8 mouse cellular contexts compared by ENCODE assay signal in the genomic region with DNA sequence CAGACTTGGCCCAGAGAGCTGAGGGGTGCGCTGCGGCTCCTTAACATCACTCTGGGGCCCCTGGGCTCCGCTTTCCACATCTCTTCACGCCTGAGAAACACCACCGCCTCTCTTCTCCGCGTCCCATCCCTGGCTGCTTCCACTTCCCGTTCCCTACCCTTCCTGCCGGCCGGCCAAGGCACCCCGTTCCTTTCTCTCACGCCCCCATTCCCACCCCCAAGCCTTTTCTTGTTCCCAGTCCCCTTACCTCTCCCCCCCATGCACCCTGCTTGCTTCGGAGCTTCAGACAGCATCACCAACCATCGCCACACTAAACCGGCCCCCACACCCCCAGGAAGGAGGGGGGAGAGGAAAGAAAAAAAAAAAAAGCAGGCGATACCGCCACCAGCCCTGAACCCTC. TPM values are rescaled to one million over a fixed set of nuclear protein-coding genes. Genes with fewer than 3 reads are reported as not detected.
DNase-seq lines count a peak whose midpoint lies in the region; ATAC-seq and TF ChIP-seq lines count a peak whose summit lies in the region.

No protein-coding gene starts in this region.

- ATAC-seq in embryonic facial prominence, embryonic 13.5 days (ENCODE audit: insufficient number of reproducible peaks, insufficient read depth, low FRiP score, low TSS enrichment, low read depth) = no peak
- no peak for ATAC-seq in intestine, postnatal 0 days

- peaks cover 94% of the 10 kb centered on the region for H3K27me3 ChIP-seq in embryonic facial prominence, embryonic 13.5 days
- peaks cover 74% of the 10 kb centered on the region for H3K27me3 ChIP-seq in intestine, postnatal 0 days (replicated peaks; ENCODE audit: control insufficient read depth, insufficient read depth, low read length)

- peaks cover 23% of the 10 kb centered on the region for H3K4me1 ChIP-seq in embryonic facial prominence, embryonic 13.5 days
- H3K4me1 ChIP-seq in intestine, postnatal 0 days (replicated peaks; ENCODE audit: control insufficient read depth, insufficient read depth, low read length) = no peaks in the 10 kb centered on the region

- no peaks in the 10 kb centered on the region for H3K36me3 ChIP-seq in embryonic facial prominence, embryonic 13.5 days
- no peaks in the 10 kb centered on the region for H3K36me3 ChIP-seq in intestine, postnatal 0 days (ENCODE audit: control insufficient read depth, insufficient read depth)

- peak overlapping the region; percentile 88 for H3K4me2 ChIP-seq in embryonic facial prominence, embryonic 13.5 days
- H3K4me2 ChIP-seq in intestine, postnatal 0 days (replicated peaks; ENCODE audit: low read depth) = peak overlapping the region; percentile 74

- WGBS in embryonic facial prominence, embryonic 13.5 days = 2% methylated on average over 17 of the region's 17 CpGs
- 2% methylated on average over 15 of the region's 17 CpGs for WGBS in intestine, postnatal 0 days

- H3K9ac ChIP-seq in embryonic facial prominence, embryonic 13.5 days = 0 out of 2 replicates have a peak overlapping the region, but pooled peaks have one; percentile 62
- H3K9ac ChIP-seq in intestine, postnatal 0 days (ENCODE audit: low read depth, low read length) = no peak overlapping the region

- TF ChIP-seq CTCF in left cerebral cortex, adult 2 months (IDR thresholded peaks at IDR 0.05) = no peak
- no peak for TF ChIP-seq CTCF in intestine, postnatal 0 days (IDR thresholded peaks at IDR 0.05; ENCODE audit: low read depth)

- H3K4me3 ChIP-seq in left cerebral cortex, adult 2 months = peak overlapping the region; percentile 69
- peak overlapping the region; percentile 54 for H3K4me3 ChIP-seq in embryonic facial prominence, embryonic 13.5 days
- H3K4me3 ChIP-seq in intestine, postnatal 0 days (ENCODE audit: low read depth, low read length) = peak overlapping the region; percentile 42

- H3K27ac ChIP-seq in left cerebral cortex, adult 2 months = peak overlapping the region; percentile 95
- no peak overlapping the region for H3K27ac ChIP-seq in embryonic facial prominence, embryonic 13.5 days
- no peak overlapping the region for H3K27ac ChIP-seq in intestine, postnatal 0 days (ENCODE audit: low read depth, low read length)

- DNase-seq in left cerebral cortex, adult 2 months (ENCODE audit: extremely low spot score in 1 of 2, low spot score in 2 of 2) = peak; percentile 39 to 40
- DNase-seq in left cerebral cortex, adult 11 months (ENCODE audit: low spot score) = no peak
- DNase-seq in retina, embryonic 14.5 days (ENCODE audit: low spot score) = peak; percentile 41
- no peak for DNase-seq in ovary, postnatal 10 days (ENCODE audit: low spot score)
- no peak for DNase-seq in urinary bladder, adult 2 months (ENCODE audit: low spot score)
- no peak for DNase-seq in gastrocnemius, adult 18-20 months (ENCODE audit: low spot score)

- no peaks in the 10 kb centered on the region for H3K9me3 ChIP-seq in embryonic facial prominence, embryonic 13.5 days
- no peaks in the 10 kb centered on the region for H3K9me3 ChIP-seq in intestine, postnatal 0 days (ENCODE audit: control insufficient read depth)

- intact Hi-C loops in left cerebral cortex, adult 2 months (cut with DNase I) = loop anchor here (2.0 kb wide), 1 partner anchor 46 kb away; no protein-coding TSS in a partner anchor

RNA-seq across cellular contexts. Expression of a gene that starts 1.2 kb away (rescaled TPM):
- total RNA-seq in left cerebral cortex, adult 2 months (2021) = 10 to 100 TPM; 12.5 to 14.0 TPM
- polyA plus RNA-seq in embryonic facial prominence, embryonic 13.5 days (2015; fragmentation: Nextera tagmentation; extraction: Ambion mirVana) = 0.91 and 1.3 TPM in 2 replicates
- 0.53 and 0.72 TPM in 2 replicates for polyA plus RNA-seq in intestine, postnatal 0 days (2015; fragmentation: Nextera tagmentation; extraction: Ambion mirVana)
- 0.65 and 1.0 TPM in 2 replicates for polyA plus RNA-seq in urinary bladder, adult 2 months (2012; rRNA removed)
- total RNA-seq in gastrocnemius, adult 18-20 months (2021) = under 1 TPM; 0.07 to 0.09 TPM

RNA-seq across cellular contexts. Expression of a gene that starts 42.1 kb away (rescaled TPM):
- 10 to 100 TPM; 23.9 to 26.3 TPM for total RNA-seq in left cerebral cortex, adult 2 months (2021)
- polyA plus RNA-seq in embryonic facial prominence, embryonic 13.5 days (2015; fragmentation: Nextera tagmentation; extraction: Ambion mirVana) = 8.7 and 9.9 TPM in 2 replicates
- 14.8 and 15.8 TPM in 2 replicates for polyA plus RNA-seq in intestine, postnatal 0 days (2015; fragmentation: Nextera tagmentation; extraction: Ambion mirVana)
- 13.8 and 14.2 TPM in 2 replicates for polyA plus RNA-seq in urinary bladder, adult 2 months (2012; rRNA removed)
- 1 to 10 TPM; 8.3 to 8.4 TPM for total RNA-seq in gastrocnemius, adult 18-20 months (2021)

RNA-seq across cellular contexts. Expression of a gene that starts 42.9 kb away (rescaled TPM):
- total RNA-seq in left cerebral cortex, adult 2 months (2021) = 10 to 100 TPM; 10.6 to 11.2 TPM
- 2.9 and 3.4 TPM in 2 replicates for polyA plus RNA-seq in embryonic facial prominence, embryonic 13.5 days (2015; fragmentation: Nextera tagmentation; extraction: Ambion mirVana)
- polyA plus RNA-seq in intestine, postnatal 0 days (2015; fragmentation: Nextera tagmentation; extraction: Ambion mirVana) = 1.1 and 1.3 TPM in 2 replicates
- 6.9 and 9.3 TPM in 2 replicates for polyA plus RNA-seq in urinary bladder, adult 2 months (2012; rRNA removed)
- total RNA-seq in gastrocnemius, adult 18-20 months (2021) = 1 to 10 TPM; 4.7 to 5.3 TPM

RNA-seq across cellular contexts. Expression of a gene that starts 59.3 kb away (rescaled TPM):
- 100 to 1,000 TPM; 215 to 220 TPM for total RNA-seq in left cerebral cortex, adult 2 months (2021)
- 11.4 and 14.4 TPM in 2 replicates for polyA plus RNA-seq in embryonic facial prominence, embryonic 13.5 days (2015; fragmentation: Nextera tagmentation; extraction: Ambion mirVana)
- polyA plus RNA-seq in intestine, postnatal 0 days (2015; fragmentation: Nextera tagmentation; extraction: Ambion mirVana) = 8.8 and 9.7 TPM in 2 replicates
- polyA plus RNA-seq in urinary bladder, adult 2 months (2012; rRNA removed) = 79.0 and 83.3 TPM in 2 replicates
- total RNA-seq in gastrocnemius, adult 18-20 months (2021) = 10 to 100 TPM; 83.2 to 83.8 TPM

Comparison
In these comparisons a context has a peak if more than half of its experiments do, and no peak if none do; other contexts are left out.
1. DNase-seq: peak in left cerebral cortex, adult 2 months (2 of 2) and retina, embryonic 14.5 days (single experiment); none in left cerebral cortex, adult 11 months (single experiment), ovary, postnatal 10 days (single experiment), urinary bladder, adult 2 months (single experiment) and gastrocnemius, adult 18-20 months (single experiment).
2. Peak in every context shown above with its lines, with median percentiles within 50 percentile points of each other: H3K4me3 ChIP-seq.